Mouse (Mus musculus) limb, embryonic 15.5 days (tissue): ENCODE data around the gene Il17c. TPM values are rescaled to one million over a fixed set of nuclear protein-coding genes. Genes with fewer than 3 reads are reported as not detected.
A peak's percentile ranks its signal among the peaks of the same experiment; 100 is the strongest.

Source experiments
- ATAC-seq: fragments of 200-750 bp; cut with Nextera tagmentation; 2 replicates; pipeline ENCODE4 v1.8.0; 2017; ENCODE audit warnings: low read depth, moderate TSS enrichment; ENCODE audit not compliant: insufficient number of reproducible peaks, low FRiP score, low TSS enrichment
- H3K27ac ChIP-seq: fragments of 300-500 bp; sonication (generic); 2 replicates; pipeline ENCODE4 v1.5.1; 2015; ENCODE audit warnings: moderate library complexity, mild to moderate bottlenecking, inconsistent platforms
- H3K27me3 ChIP-seq: fragments of 300-500 bp; sonication (generic); 2 replicates; pipeline ENCODE4 v1.6.1; 2015; ENCODE audit warnings: inconsistent platforms
- H3K36me3 ChIP-seq: fragments of 300-500 bp; sonication (generic); 2 replicates; pipeline ENCODE4 v1.6.1; 2015; ENCODE audit warnings: inconsistent platforms
- H3K4me1 ChIP-seq: fragments of 300-500 bp; sonication (generic); 2 replicates; pipeline ENCODE4 v1.6.1; 2015; ENCODE audit warnings: inconsistent platforms
- H3K4me2 ChIP-seq: fragments of 300-500 bp; sonication (generic); 2 replicates; pipeline ENCODE4 v1.6.1; 2015; ENCODE audit warnings: mild to moderate bottlenecking, inconsistent platforms
- H3K4me3 ChIP-seq: fragments of 300-500 bp; sonication (generic); 2 replicates; pipeline ENCODE4 v1.5.1; 2015; ENCODE audit warnings: mild to moderate bottlenecking, inconsistent platforms
- H3K9ac ChIP-seq: fragments of 300-500 bp; sonication (generic); 2 replicates; pipeline ENCODE4 v1.6.1; 2015; ENCODE audit warnings: inconsistent platforms
- H3K9me3 ChIP-seq: fragments of 300-500 bp; sonication (generic); 2 replicates; pipeline ENCODE4 v1.6.1; 2016; ENCODE audit warnings: inconsistent platforms
- WGBS: fragments of 180-500 bp; shearing (Covaris S2); methylation state at CpG from one replicate; pipeline ENCODE4 v1.1.7; 2015; 5-methylcytosine and 5-hydroxymethylcytosine counted together
- polyA plus RNA-seq: library from polyadenylated mRNA; unstranded; fragments of >200 nt; fragmentation: Nextera tagmentation; extraction: Ambion mirVana; gene quantifications from 2 replicates; pipeline ENCODE4 v1.2.1, GENCODE M21; 2015

Il17c gene
- polyA plus RNA-seq: 0.22 TPM in 1 of 2 replicates, not detected in the other

GRCm38 (mm10) chr8:122421376-122422070, at the start of gene Il17c:
TSS of gene Il17c (plus strand) at chr8:122422020.
- Histone ChIP-seq H3K4me3 (no peak within 1 kb of the TSS), H3K9me3 (no peaks in the 10 kb centered on the region), H3K4me1 (no peaks in the 10 kb centered on the region), H3K27me3 (no peaks in the 10 kb centered on the region), H3K4me2 (no peak within 1 kb of the TSS), H3K36me3 (peaks cover 48% of the 10 kb centered on the region), H3K27ac (no peak within 1 kb of the TSS), H3K9ac (no peak within 1 kb of the TSS)
- 76% methylated on average over 14 of the region's 14 CpGs for WGBS
- no peak for ATAC-seq

DNA sequence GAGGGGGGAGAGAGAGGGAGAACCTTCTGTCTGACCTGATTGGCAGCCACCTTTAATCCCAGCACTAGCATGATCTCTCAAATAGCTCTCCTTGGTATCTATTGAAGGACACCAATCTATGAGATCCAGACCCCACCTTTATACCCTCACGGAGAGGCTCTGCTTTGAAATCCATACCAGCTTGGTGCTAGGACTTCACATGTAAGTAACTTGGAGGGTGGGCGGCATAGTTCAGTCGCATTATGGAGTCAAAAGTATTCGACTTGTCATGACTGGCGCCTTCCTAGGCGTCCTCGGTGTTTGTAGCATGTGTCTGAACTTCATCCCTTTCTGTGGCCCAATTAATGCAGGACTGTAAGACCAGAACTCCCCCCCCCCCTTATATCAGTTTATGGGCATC, 46.5 kb upstream of the Il17c start:
- Histone ChIP-seq H3K27ac (no peak overlapping the region), H3K4me2 (no peak overlapping the region), H3K36me3 (peaks cover 12% of the 10 kb centered on the region), H3K9ac (no peak overlapping the region), H3K4me3 (no peak overlapping the region), H3K27me3 (no peaks in the 10 kb centered on the region), H3K9me3 (no peaks in the 10 kb centered on the region), H3K4me1 (peaks cover 19% of the 10 kb centered on the region)
- 89% methylated on average over 7 of the region's 7 CpGs for WGBS
- ATAC-seq: no peak

DNA sequence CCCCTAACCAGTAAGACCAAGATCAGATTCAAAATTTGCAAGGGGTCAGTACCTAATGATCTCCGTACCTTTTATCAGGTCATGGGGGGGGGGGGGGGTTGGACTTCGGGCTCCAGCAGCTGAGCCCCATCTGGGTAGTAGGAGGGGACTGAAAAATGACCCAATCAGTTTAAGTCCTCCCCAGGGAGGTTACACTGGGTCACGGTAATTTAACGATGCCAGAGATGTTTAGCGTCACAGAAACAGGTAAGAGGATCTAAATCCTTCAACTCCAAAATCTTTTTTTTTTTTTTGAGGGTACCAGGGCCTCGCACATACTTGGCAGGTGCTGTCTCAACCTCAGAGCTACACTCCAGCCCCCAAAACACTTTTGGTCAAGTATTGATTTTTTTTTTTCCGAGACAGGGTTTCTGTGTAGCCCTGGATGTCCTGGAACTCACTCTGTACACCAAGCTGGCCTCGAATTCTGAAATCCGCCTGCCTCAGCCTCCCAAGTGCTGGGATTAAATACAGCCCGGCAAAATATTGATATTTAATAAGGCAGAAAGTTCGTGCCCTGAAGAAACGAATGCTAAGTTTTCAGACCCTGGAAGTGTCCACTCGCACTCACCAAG, 46.0 kb upstream of the Il17c start:
- ATAC-seq: no peak
- WGBS: 16% methylated on average over 13 of the region's 13 CpGs
- Histone ChIP-seq H3K27ac (peak overlapping the region; percentile 63), H3K9me3 (no peaks in the 10 kb centered on the region), H3K4me1 (peaks cover 19% of the 10 kb centered on the region), H3K9ac (0 out of 2 replicates have a peak overlapping the region, but pooled peaks have one; percentile 10), H3K4me2 (peak overlapping the region; percentile 74), H3K36me3 (peaks cover 17% of the 10 kb centered on the region), H3K4me3 (peak overlapping the region; percentile 85), H3K27me3 (no peaks in the 10 kb centered on the region)

GRCm38 (mm10) chr8:122376365-122377231, 45.2 kb upstream of the Il17c start, which contains the start of gene Zc3h18:
TSS of gene Zc3h18 (plus strand) at chr8:122376609.
- peak; percentile 91 for ATAC-seq
- WGBS: under 1% methylated on average over 101 of the region's 107 CpGs
- no peaks in the 10 kb centered on the region for H3K27me3 ChIP-seq
- H3K4me1 ChIP-seq: peaks cover 19% of the 10 kb centered on the region
- H3K27ac ChIP-seq: peak within 1 kb of the TSS; percentile 96
- H3K4me3 ChIP-seq: peak within 1 kb of the TSS; percentile 85
- peak within 1 kb of the TSS; percentile 74 for H3K4me2 ChIP-seq
- peaks cover 19% of the 10 kb centered on the region for H3K36me3 ChIP-seq
- peak within 1 kb of the TSS; percentile 86 for H3K9ac ChIP-seq
- H3K9me3 ChIP-seq: no peaks in the 10 kb centered on the region

GRCm38 (mm10) chr8:122383039-122383438, 38.8 kb upstream of the Il17c start:
- WGBS: 74% methylated on average over 4 of the region's 4 CpGs
- ATAC-seq: no peak

GRCm38 (mm10) chr8:122389357-122389756, 32.5 kb upstream of the Il17c start:
- no peak overlapping the region for H3K4me2 ChIP-seq
- H3K27ac ChIP-seq: no peak overlapping the region
- no peak for ATAC-seq
- H3K4me1 ChIP-seq: no peaks in the 10 kb centered on the region
- no peaks in the 10 kb centered on the region for H3K27me3 ChIP-seq
- H3K36me3 ChIP-seq: peaks cover 90% of the 10 kb centered on the region
- no peak overlapping the region for H3K4me3 ChIP-seq
- no peaks in the 10 kb centered on the region for H3K9me3 ChIP-seq
- no peak overlapping the region for H3K9ac ChIP-seq
- 85% methylated on average over 3 of the region's 3 CpGs for WGBS

More at GRCm38 (mm10) chr8:122383039-122383438, 38.8 kb upstream of the Il17c start:
- Histone ChIP-seq H3K27ac (no peak overlapping the region), H3K27me3 (no peaks in the 10 kb centered on the region), H3K9me3 (no peaks in the 10 kb centered on the region), H3K4me2 (no peak overlapping the region), H3K4me1 (peaks cover 6% of the 10 kb centered on the region), H3K9ac (no peak overlapping the region), H3K36me3 (peaks cover 68% of the 10 kb centered on the region), H3K4me3 (no peak overlapping the region)

DNA sequence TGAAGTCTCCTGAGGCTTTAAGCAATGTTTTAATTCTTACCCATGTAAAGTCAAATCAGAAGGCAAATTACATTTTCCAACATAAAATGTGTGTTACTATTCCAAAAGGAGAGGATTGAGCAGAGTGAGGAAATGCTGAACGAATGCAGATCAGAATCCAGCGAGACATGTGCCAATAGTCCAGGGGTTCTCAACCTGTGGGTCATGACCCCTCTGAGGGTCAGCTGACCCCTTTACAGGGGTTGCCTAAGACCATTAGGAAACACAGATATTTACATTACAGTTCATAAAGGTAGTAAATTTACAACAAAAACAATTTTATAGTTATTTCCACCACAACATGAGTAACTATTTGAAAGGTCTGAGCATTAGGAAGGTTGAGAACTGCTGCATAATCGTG, 31.1 kb upstream of the Il17c start:
- WGBS: 90% methylated on average over 3 of the region's 3 CpGs
- no peak overlapping the region for H3K27ac ChIP-seq
- no peak overlapping the region for H3K4me2 ChIP-seq
- H3K4me3 ChIP-seq: no peak overlapping the region
- H3K36me3 ChIP-seq: peaks cover 91% of the 10 kb centered on the region
- no peak for ATAC-seq
- no peak overlapping the region for H3K9ac ChIP-seq
- no peaks in the 10 kb centered on the region for H3K9me3 ChIP-seq
- H3K4me1 ChIP-seq: no peaks in the 10 kb centered on the region
- no peaks in the 10 kb centered on the region for H3K27me3 ChIP-seq

GRCm38 (mm10) chr8:122393717-122394116, 28.1 kb upstream of the Il17c start:
- Histone ChIP-seq H3K27me3 (no peaks in the 10 kb centered on the region), H3K27ac (no peak overlapping the region), H3K9me3 (no peaks in the 10 kb centered on the region), H3K36me3 (peaks cover 84% of the 10 kb centered on the region), H3K4me1 (no peaks in the 10 kb centered on the region), H3K4me3 (no peak overlapping the region), H3K4me2 (no peak overlapping the region), H3K9ac (no peak overlapping the region)
- no peak for ATAC-seq

GRCm38 (mm10) chr8:122395291-122395690, 26.5 kb upstream of the Il17c start:
- Histone ChIP-seq H3K9ac (no peak overlapping the region), H3K9me3 (no peaks in the 10 kb centered on the region), H3K4me2 (no peak overlapping the region), H3K27ac (no peak overlapping the region), H3K27me3 (no peaks in the 10 kb centered on the region), H3K4me3 (no peak overlapping the region), H3K36me3 (peaks cover 86% of the 10 kb centered on the region), H3K4me1 (no peaks in the 10 kb centered on the region)
- WGBS: 83% methylated on average over 6 of the region's 6 CpGs
- ATAC-seq: no peak

DNA sequence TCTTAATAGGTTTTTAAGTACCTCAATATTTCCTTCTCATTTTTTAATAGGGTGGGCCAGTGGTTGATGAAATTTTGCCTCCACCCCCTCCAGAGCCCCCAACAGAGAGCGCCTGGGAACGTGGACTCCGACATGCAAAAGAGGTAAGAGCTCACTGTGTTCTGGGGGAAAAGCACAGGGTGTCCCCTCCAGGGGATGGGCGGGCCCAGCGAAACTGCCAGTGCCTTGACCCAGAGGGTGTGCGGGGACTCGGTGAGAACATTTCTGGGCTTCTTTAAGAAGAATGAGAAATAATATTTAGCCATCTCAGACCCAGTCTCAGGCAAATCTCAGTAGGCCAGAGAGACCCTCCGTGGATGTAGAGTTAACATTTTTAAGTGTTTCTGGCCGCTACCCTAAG, 23.6 kb upstream of the Il17c start:
- ATAC-seq: no peak
- no peaks in the 10 kb centered on the region for H3K27me3 ChIP-seq
- H3K9ac ChIP-seq: no peak overlapping the region
- no peak overlapping the region for H3K27ac ChIP-seq
- no peaks in the 10 kb centered on the region for H3K9me3 ChIP-seq
- H3K4me3 ChIP-seq: no peak overlapping the region
- H3K4me1 ChIP-seq: no peaks in the 10 kb centered on the region
- 95% methylated on average over 9 of the region's 9 CpGs for WGBS
- peaks cover 92% of the 10 kb centered on the region for H3K36me3 ChIP-seq
- no peak overlapping the region for H3K4me2 ChIP-seq

GRCm38 (mm10) chr8:122405146-122405805, 16.5 kb upstream of the Il17c start:
- Histone ChIP-seq H3K27me3 (no peaks in the 10 kb centered on the region), H3K36me3 (peaks cover 97% of the 10 kb centered on the region), H3K9ac (no peak overlapping the region), H3K4me1 (no peaks in the 10 kb centered on the region), H3K9me3 (no peaks in the 10 kb centered on the region), H3K27ac (no peak overlapping the region), H3K4me3 (no peak overlapping the region), H3K4me2 (no peak overlapping the region)
- 91% methylated on average over 9 of the region's 9 CpGs for WGBS
- ATAC-seq: no peak
